Mouse (Mus musculus): ENCODE measurements at regions not wholly inside any gene's neighbourhood (a gene's known extent, or its start where the extent isn't known, plus 50 kb on each side); places are given as distances from the start of the nearest gene placed in this dataset.
"Not testable (repeated sequence)": the region's sequence is repeated elsewhere in the genome, so short reads cannot be mapped to it uniquely, and the experiment has no call there.

GRCm38 (mm10) chr1:43305349-43306278, 108.8 kb upstream of the Fhl2 start:
- DNase-seq (ENCODE audit: low spot score in 2 of 2), result no peak

GRCm38 (mm10) chr1:43310711-43311695, 114.2 kb upstream of the Fhl2 start:
- DNase-seq (ENCODE audit: low spot score in 2 of 2), result peak; percentile 13 to 22

GRCm38 (mm10) chr1:43316331-43316730, 119.5 kb upstream of the Fhl2 start:
- not testable (repeated sequence) for DNase-seq (ENCODE audit: low spot score in 2 of 2)

- peak in 1 of 2 experiments; percentile 7 for DNase-seq (ENCODE audit: low spot score in 2 of 2)
These were observed 120.5 kb upstream of the Fhl2 start for GRCm38 (mm10) chr1:43317076-43317871.

DNA sequence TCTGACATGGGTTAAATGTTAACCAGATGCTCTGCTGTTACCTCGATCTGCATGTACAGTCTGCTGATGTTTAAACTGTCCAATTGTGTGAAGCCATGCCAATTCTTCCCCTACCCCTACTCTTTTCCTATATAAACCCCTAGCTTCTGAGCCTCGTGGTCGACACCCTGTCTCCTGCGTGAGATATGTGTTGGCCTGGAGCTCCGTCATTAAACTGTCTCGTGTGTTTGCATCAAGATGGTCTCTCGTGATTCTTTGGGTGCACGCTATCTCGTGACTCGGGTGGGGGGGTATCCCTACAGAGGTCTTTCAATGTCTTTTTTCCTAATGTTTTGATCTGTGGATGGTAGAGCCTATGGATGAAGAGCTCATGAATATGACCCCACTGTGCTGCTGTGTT, 110.9 kb upstream of the Nck2 start:
- DNase-seq (ENCODE audit: low spot score in 2 of 2), result not testable (repeated sequence)

DNA sequence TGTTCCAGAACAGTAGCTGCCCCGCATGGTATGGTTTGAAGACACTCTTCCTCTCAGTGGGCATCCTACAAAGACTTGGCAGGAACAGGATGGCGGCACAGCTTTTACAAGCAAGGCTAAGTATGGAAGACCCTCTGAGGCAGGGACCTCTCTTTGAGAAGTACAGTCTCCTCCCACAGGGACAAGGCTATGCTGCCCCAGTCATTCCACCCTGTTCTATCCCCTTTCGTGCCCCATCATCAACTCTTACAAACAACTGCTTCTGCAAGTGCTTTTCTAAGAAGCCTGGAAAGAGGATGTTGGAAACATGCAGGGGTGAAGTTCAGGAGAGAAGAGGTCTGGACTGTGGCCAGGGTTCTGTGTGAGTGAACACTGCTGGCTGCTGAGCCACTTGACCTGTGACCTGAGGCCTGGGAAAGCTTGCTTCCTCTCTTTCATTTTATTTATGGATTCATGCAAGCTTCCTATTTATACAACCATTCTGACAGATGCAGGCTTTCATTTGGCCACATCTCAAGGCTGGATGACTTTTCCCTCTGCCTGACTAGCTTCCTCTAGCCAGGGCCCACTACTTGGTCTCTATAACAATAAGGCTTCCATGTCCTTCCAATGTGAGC, 107.1 kb upstream of the Nck2 start:
- no peak for DNase-seq (ENCODE audit: low spot score in 2 of 2)

DNA sequence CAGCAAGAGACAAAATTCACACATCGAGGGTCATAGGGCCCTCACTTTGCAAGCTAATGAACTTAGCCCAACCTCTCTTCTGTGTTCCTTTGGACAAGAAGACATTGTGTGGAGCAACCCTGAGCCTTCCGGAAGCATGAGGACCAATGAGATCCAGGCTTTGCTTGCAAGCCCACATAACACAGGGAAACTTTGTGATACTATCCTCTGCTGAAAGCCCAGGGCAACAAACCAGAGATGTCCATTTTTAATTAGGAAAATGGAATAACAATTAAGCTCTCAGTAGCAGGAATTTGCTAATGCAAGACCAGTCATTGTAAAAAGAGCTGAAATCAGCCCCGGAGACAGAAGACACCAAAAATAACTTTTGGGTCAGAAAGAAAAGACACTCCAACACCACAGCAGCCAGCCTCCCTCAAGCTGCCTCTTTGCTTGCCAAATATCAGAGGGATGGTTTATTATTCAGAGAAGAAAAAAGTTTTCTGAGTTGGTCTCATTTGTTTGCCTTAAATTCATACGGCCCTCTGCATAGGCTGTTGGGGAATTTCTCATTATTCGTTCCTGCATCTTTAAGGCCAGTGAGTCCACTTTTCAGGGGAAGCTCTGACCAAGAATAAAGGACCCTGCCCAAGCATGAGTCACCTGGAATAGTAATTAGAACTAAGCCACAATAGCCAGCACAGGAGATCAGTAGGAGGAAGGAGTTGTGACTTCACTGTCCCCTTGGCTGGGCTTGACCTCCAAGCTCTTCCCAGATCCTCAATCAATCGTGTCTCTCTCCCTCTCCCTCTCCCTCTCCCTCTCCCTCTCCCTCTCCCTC, 106.1 kb upstream of the Nck2 start:
- DNase-seq (ENCODE audit: low spot score in 2 of 2), result no peak

- no peak for DNase-seq (ENCODE audit: low spot score in 2 of 2)
These were observed 101.5 kb upstream of the Nck2 start for GRCm38 (mm10) chr1:43342848-43343247.

GRCm38 (mm10) chr1:43343410-43343809, 101.0 kb upstream of the Nck2 start:
- DNase-seq (ENCODE audit: low spot score in 2 of 2), result no peak

GRCm38 (mm10) chr1:43344001-43344400, 100.4 kb upstream of the Nck2 start:
- no peak for DNase-seq (ENCODE audit: low spot score in 2 of 2)

GRCm38 (mm10) chr1:43347152-43347551, 97.2 kb upstream of the Nck2 start:
- no peak for DNase-seq (ENCODE audit: low spot score in 2 of 2)

DNA sequence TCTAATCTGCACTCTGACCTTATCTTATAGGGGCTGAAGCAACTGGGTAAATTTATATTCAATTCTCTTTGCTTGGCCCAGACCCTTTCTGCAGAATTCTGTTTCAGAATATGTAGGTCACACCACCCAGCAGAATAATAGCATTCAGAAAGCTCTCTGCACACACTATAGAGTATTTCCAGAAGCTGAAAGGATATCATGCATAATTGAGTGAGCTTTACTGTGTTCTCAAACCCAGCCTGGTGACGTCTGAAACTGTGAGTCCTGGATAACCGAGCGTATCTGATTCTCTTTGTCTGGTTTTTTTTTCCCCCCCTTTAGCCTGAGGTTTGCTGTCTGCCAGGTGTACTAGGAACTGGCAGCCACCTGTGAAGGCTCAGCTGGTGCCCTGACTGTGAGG, 94.4 kb upstream of the Nck2 start:
- DNase-seq (ENCODE audit: low spot score in 2 of 2), result no peak

DNA sequence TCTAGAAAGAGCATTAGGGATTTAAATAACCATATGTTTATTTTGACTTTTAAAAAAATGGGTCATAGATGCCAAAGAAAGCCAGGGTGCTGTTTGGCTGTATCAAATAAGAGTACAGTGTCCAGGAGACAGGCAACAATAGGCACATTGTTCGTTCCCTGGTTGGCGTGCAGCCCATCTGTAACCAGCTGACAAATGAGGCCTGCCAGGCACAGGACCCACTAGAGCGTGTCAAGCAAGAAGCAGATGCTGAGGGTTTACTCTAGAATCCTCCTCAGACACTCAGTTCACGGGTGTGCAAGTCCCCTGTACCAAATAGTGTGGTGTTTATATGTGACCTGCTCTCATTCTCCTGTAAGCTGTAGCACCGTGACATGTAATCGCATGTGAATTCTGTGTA, 86.2 kb upstream of the Nck2 start:
- peak; percentile 7 to 15 for DNase-seq (ENCODE audit: low spot score in 2 of 2)

- no peak for DNase-seq (ENCODE audit: low spot score in 2 of 2)
These were observed 84.7 kb upstream of the Nck2 start for GRCm38 (mm10) chr1:43359662-43360061.

GRCm38 (mm10) chr1:43360291-43360690, 84.1 kb upstream of the Nck2 start:
- DNase-seq (ENCODE audit: low spot score in 2 of 2), result no peak

GRCm38 (mm10) chr1:43360741-43361140, 83.6 kb upstream of the Nck2 start:
- no peak for DNase-seq (ENCODE audit: low spot score in 2 of 2)

- no peak for DNase-seq (ENCODE audit: low spot score in 2 of 2)
These were observed 82.9 kb upstream of the Nck2 start for GRCm38 (mm10) chr1:43361455-43361863.

GRCm38 (mm10) chr1:43362136-43362535, 82.2 kb upstream of the Nck2 start:
- DNase-seq (ENCODE audit: low spot score in 2 of 2), result no peak

DNA sequence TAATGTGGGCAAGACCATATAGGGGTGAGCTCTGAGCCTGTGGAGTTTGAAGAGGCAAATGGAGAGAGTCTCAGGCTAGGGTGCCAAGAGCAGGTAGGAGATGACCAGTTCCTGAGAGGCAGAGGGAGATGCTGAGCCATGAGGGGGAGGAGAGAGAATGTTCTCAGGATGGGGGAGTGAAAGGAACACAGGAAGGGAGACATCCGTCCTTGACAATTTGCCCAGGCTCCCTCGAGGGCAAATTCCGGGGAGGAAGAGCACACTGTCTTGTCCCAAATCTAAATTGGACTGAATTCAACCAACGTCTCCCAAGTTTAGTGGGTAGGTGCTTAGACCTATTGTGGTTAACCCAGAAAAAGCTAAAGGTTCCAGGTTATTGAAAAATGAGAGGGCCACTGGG, 81.2 kb upstream of the Nck2 start:
- DNase-seq (ENCODE audit: low spot score in 2 of 2), result no peak

DNA sequence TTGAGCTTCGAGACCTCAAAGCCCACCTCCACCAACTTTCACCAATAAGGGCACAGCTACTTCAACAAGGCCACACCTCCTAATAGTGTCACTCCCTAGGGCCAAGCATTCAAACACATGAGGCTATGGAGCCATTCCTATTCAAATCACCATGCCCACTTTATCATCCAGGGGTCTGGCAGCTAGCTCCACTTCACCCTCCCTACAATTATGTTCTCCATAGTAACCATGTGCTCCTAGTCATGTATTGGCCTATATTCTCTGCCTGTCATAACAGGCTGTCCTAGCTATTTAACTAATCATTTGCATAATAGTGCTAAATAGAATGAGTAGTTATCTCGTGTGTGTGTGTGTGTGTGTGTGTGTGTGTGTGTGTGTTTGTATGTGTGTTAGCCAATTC, 77.9 kb upstream of the Nck2 start:
- no peak for DNase-seq (ENCODE audit: low spot score in 2 of 2)
